Mouse (Mus musculus) 3T3-L1 (cell line): ENCODE data around the gene Cdkn2d.
A peak's percentile ranks its signal among the peaks of the same experiment; 100 is the strongest.
"Not testable (repeated sequence)": the region's sequence is repeated elsewhere in the genome, so short reads cannot be mapped to it uniquely, and the experiment has no call there.

ENCODE experiments used
- DNase-seq: peaks from one replicate; pipeline ENCODE4 v3.0.0-alpha.2; 2015; ENCODE audit warnings: low read depth, low spot score

Cdkn2d gene

DNA sequence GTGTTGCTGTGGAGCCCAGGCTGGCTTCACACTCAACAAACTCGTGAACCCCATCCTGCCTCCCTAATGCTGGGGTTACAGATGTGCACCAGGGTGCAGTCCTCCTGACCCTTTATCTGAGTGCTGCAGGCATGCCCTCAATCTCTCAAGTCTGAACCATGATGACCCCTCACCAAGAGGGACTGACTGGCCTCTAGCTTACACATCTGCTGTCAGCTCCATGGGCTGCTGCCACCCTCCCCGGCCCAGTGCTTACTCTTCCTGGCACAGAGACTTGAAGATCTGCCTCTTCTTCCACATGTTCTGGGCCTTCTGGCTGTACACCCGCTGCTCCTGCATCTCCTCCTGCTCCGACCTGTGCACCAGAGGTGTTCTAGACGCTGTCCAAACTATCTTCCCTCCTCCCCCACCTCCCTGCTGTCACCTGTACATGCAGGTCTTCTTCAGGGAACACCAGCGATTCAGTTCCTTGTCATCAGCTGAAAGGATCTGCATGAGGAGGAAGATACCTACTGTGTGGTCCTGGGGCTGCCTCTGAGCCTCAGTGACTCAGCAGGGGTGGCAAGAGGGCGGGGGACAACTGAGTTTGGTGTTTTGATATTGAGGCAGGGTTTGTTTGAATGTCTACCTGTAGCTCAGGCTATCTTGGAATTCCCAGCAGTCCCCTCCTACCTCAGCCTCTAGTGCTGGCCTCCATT, 16.0 kb downstream of the Cdkn2d start:
- no peak for DNase-seq

DNA sequence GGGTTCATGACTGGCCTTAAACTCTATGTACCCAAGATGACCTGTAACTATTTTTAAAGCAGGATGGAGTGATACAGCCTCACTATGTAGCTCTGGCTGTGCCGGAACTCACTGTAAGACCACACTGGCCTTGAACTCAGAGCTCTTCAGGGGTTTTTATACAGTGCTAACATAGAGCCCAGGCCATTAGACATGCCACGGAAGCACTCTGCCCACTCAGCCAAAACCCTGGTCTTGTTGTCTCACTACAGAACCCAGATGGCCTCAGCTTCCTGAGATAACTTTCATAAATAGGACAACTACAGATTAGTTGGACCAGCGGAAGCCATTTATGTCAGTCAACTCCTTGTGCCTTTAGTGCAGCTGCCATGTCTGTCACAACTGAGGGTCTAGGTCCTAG, 16.9 kb downstream of the Cdkn2d start:
- DNase-seq: no peak

DNA sequence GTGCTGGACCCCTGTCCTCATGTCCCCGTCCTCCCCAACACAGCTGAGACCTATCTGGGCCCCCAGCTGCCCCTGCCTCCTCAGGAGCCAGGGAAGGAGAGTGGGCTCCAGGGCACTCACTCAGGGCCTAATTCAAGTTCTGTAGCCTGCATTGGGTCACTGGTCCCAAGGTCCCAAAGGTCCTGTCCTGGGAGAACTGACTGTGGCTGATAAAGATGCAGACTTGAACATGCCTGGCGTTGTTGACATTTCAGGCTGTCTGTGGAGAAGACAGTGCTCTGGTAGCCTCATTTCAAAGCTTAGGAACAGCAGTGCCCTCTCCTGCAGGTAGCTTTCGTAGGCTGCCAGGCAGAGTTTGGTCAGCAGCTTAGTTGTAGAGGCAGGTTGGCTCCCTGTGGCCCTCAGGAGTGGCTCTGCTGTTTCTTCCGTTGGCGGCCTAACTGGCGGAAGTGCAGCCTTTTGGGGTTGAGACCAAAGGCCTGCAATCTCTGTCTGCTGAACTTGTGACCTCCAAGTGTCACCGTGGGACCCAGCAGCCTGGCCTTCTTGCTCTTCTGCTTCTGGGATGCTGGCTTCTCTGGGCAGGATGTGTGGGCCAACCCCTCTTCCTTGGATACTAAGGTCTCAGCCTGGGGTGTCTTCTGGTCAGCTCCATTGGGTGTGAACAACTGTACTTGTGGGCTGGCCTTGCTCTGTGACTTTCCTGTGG, 17.5 kb downstream of the Cdkn2d start:
- no peak for DNase-seq

DNA sequence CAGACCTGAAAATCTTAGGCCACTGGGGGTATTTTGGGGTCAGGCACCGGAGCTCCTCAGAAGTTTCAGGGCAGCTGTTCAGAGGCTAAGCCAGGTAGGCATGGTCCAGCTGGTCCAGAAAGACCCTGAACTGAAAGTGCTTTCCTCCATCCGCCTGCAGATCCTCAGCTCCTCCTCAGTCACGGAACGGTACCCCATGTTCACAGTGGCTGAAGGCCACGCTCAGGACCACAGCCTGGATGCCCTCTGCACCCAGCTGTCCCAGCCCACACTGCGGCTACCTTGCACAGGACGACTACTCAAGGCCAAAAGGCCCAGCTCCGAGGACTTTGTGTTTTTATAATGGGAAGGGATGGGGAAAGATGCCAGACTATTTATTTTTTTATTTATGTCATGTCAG, 18.1 kb downstream of the Cdkn2d start:
- DNase-seq: no peak

DNA sequence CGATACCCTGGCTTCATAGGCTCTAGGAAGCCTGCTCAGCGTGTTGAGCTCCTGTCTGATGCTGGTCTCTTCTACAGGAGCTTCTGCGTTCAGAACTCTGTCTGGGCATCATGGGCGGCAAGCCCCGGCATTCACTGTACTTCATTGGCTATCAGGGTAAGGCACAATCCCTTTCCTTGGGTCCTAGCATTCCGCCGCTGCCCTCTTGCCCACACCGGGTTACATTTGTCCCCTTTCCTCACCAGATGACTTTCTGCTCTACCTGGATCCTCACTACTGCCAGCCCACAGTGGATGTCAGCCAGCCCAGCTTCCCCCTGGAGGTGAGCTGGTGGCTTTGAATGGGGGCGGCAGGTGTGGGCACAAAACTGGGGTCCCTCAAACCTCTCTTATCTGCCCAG, 18.8 kb downstream of the Cdkn2d start:
- DNase-seq: no peak

DNA sequence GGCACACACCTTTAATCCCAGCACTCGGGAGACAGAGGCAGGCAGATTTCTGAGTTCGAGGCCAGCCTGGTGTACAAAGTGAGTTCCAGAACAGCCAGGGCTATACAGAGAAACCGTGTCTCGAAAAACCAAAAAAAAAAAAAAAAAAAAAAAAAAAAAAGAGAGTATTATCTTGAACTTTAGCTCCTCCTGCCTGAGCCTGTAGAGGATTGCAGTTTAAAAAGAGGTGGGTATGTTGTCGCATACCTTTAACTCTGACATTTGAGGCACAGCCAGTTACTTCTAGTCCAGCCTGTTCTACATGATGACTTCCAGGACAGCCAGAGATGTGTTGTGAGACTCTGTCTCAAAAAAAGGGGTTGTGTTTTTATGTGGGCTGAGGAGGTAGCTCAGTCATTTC, 21.6 kb downstream of the Cdkn2d start:
- not testable (repeated sequence) for DNase-seq

DNA sequence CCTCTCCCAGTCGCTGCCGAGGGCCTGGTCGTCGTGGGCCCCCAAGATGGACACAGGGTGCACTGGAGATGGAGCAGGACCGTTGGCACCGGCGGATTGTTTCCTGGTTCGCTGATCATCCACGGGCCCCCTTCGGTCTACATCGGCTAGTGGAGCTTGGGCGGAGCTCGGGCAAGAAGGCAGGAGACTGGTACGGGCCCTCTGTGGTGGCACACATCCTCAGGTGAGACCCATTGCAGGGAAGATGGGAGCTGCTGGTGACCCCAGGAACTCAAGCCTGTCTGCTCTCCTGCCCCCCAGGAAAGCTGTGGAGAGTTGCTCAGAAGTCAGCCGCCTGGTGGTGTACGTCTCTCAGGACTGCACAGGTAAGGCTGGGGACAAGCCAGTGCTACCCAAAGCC, 22.9 kb downstream of the Cdkn2d start:
- DNase-seq: no peak

DNA sequence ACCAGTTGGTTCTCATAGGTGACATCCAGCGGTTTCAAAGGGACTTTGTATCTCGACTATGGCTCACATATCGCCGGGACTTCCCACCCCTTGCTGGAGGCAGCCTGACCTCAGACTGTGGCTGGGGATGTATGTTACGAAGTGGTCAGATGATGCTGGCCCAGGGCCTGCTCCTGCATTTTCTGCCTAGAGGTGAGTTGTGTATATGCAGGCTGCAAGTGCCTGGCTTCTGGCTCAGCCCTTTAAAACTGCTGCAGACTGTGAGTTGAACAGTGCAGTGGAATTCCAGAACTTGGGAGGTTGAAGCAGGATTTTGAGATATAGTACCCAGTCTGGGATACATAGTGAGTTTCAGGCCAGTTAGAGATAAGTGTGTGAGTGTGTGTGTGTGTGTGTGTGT, 24.3 kb downstream of the Cdkn2d start:
- peak; percentile 53 for DNase-seq

DNA sequence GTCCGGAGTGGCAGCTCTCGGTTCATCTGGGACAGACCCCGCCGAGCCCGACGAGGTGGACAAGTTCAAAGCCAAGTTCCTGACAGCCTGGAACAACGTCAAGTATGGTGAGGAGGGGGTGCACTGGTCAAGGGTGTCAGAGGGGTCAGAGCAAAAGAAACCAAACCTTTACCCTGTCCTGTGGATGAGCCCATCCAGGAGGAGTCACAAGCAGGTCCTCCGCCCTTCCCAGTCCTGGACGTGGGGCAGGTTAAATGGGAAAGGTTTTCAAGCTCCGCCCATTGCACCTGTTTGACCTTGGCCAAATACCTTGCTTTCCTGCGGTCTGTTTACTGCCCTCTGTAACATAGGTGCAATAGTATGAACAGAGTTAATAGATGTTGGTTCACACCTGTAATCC, 25.6 kb downstream of the Cdkn2d start:
- peak; percentile 13 for DNase-seq

DNA sequence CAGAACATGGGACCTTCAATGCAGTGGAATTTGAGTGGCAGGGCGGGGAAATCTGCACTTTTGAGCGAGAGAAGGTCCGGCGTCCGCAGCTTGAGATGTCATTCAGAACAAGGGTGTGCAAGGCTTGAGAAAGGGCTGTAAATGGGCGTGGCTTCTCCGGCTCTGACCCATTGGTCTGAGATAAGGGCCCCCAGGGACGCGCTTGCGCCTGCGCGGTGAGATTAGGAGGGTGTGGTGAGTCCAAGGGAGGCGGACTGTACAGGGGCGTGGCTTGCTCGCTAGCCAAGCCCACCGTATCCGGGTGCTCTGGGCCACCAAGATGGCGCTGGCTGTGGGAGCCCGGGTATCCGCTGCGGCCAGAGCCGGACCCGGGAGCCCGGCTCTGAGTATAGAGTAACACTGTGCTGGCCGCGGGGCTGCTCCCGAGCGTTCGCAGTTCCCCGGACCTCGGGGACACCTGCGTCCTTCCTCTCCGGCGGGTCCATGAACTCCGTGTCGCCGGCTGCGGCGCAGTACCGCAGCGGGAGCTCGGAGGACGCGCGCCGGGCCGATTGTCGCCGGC, 26.1 kb downstream of the Cdkn2d start, which contains the start of gene Atg4d:
Atg4d (plus strand) TSS at position 294 of the 562 bp plus-strand sequence.
- peak; percentile 99 for DNase-seq

DNA sequence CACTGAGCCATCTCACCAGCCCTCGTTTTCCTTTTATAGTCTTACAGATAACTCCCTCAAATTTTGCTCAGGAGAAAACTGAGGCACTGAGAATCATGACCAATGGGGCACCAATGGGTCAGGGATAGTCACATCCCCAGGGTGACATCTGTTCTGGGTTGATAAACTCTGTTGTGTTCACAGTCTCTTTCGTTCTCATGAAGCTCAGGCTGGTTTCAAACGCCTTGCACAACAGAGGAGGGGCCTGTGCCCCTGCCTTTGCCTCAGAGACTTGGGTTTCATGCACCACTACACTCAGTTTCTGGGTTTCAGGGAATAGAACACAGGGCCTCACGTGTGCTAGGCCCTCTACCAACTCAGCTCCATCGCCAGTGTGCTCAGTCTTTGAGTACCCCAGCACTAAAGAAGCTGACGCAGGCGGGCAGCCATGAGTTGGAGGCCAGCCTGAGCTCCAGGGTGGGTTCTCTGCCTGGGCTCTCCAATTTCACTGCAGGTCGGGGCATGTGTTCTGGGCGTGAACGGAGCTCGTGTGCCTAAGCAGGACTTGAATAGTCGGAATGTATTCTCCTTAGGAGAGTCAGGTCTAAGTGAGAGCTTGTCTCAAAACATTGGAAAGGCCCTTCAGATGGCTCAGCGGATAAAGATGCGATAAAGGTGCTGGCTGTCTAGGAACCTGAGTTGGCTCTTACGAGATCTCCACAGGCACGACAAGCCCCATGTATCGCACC, 26.8 kb downstream of the Cdkn2d start:
- DNase-seq: peak; percentile 10

DNA sequence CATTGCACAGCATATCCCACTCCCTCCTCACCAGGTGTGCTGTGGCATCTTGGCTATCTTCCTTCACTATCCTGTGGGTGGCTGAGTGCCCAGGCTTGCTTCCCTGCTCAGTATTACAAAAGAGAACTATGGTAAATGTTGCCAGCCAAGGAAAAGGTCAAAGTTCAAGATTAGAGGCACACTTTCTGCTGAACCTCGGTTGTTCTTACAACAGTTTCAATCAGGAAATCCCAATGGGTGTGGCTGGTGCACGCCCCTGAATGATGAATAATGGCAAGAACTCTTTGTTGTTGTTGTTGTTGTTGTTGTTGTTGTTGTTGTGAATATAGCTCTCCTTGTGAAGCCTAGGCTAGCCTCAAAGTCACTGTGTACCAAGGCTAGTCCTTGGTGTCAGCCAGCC, 29.4 kb downstream of the Cdkn2d start:
- DNase-seq: peak; percentile 26

DNA sequence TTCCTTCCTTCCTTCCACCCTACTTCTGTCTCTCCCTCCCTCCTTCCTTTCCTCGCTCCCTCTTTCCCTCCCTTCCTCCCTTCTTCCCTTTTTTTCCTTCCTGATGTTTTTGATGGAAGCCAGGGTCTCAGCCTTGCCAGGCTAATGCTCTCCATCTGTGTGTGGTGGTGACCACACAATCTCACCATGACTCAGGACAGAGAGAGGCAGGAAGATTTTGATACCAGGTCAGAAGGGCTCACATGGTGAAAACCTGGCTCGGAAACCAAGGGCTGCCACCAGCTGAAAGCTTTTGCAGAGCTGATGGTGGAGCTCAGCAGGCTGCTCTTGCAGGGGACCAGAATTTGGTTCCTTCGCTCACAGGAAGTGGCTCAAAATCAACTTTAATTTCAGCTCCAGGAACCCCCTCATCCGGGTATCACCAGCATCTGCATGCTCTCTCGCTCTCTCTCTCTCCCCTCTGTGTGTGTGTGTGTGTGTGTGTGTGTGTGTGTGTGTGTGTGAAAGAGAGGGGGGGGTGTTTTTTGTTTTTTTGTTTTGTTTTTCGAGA, 30.6 kb downstream of the Cdkn2d start:
- peak; percentile 84 for DNase-seq

DNA sequence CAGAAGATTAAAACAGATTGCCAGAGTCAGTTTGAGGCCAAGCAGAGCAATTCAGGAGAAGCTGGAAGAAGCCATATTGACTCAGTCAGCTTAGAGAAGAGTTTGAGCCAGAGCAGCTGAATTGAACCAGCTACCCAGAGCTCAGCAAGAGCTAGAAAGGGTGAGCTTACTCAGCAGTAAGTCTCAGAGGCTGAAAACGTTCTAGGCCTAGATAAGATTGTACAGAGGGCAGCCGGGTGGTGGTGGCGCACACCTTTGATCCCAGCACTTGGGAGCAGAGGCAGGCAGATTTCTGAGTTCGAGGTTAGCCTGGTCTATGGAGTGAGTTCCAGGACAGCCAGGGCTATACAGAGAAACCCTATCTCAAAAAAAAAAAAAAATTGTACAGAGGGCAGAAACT, 34.9 kb downstream of the Cdkn2d start:
- DNase-seq: not testable (repeated sequence)

DNA sequence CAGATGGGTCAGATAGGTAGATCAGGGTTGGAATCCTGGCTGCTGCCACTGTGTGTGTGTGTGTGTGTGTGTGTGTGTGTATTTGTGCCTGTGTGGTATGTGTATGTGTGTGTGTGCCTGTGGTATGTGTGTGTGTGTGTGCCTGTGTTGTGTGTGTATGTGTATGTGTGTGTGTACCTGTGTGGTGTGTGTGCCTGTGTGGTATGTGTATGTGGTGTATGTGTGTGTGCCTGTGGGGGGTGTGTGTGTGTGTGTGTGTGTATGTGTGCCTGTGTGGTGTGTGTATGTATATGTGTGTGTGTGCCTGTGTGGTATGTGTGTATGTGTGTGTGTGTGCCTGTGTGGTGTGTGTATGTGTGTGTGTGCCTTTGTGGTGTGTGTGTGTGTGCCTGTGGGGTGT, 36.5 kb downstream of the Cdkn2d start:
- DNase-seq: no peak

DNA sequence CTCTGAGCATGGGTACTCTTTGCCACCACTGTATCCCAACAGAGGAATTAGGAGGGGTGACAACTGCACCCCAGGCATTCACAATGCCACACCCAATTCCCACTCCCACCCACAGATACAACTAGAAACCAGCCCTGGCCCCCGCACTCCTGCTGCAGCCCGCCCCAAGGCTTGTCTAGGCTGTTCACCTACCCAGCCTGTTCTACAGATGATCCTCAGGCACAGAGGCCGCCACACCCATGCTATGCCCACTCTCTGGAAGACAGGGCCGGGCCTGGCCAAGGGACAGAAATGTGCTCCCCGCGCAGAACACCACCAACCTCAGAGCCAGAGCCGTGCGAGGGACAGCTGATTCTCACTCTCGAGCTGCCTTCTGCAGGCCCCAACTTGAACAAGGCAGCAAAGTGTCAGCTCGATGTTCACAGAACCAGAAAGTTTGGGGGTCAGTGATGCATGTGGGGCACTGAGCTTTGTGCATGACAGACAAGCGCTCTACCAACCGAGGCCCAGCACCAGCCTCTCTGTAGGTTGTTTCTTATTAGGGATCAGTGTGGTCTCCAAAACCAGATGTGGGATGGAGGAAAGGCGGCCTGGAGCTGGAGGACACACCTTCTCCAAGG, 40.0 kb downstream of the Cdkn2d start:
- no peak for DNase-seq

DNA sequence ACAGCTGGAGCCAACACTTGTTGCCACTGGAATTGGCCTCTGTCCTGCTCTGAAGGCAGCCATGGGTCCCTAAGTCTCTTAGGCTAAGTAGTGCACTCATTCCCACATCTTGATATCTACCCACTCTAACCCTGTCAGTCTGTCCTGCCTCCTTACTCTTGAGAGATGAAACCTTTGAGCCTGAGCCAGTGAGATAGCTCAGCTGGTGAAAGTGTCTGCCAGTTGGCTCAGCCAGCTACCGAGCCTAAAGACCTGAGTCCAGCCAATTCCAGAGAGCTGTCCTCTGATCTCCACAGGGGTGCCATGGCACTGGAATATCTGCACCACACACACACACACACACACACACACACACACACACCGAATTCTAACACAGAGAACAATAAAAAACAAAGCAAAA, 40.7 kb downstream of the Cdkn2d start:
- no peak for DNase-seq

DNA sequence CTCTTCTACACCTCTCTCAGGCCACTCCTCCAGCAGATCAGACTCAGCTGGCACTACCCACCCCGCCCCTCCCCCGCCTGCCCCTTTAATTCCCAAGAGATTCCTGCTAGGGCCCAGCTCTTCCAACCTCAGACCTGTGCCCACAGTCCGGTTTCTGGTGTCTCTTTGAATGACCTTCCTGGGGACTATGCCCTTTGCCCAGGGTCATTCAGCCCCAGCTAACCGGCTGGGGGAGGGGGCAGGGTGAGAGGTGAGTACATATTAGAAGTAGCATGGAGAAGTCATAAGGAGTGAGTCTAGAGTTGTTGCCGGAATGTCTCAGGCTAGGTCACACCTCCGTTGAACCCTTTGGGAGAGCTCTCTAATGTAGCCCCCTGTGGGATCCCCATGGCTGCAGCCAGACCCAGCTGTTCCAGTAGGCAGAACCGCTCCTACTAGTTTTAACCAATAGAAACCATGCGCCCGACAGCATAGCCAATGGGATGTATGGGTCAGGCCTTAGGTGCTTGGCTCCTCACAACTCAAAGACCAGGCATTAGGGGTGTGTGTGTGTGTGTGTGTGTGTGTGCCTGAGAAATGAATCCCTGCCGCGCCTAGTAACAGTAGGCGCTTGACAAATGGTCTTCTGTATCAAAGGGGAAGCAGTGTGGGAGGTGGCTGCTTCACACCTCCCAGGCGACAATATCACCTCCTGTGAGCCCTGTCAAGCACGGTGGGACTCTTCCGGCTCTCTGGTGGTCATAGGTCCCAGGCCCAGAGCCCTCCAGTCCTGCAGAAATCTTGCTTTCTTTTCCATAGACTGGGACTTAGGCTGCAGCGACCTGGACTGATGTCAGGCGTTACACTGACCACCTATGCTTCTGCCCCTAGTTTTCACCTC, 41.3 kb downstream of the Cdkn2d start:
- no peak for DNase-seq

DNA sequence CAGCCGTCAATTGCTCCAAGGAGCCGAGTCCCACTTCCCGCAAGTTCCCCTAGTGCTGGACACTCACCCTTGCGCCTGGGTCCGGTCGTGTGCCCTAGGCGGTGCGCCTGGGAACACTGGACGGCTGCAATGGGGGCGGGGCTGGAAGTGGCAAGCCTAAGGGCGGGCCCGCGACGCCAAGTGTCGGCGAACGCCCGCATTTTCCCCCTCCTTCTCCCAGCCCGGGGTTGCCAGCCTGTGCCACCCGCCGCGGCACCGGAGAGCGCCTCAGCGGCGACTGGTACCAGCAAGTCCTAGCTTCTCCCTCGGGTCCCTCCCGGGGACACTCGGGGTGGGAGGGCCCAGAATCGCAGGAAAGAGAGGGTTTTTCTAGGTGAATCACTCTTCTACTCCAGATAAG, 42.9 kb downstream of the Cdkn2d start, which contains the start of gene S1pr5:
S1pr5 (minus strand) TSS at position 118 of the 400 bp plus-strand sequence.
- DNase-seq: no peak

DNA sequence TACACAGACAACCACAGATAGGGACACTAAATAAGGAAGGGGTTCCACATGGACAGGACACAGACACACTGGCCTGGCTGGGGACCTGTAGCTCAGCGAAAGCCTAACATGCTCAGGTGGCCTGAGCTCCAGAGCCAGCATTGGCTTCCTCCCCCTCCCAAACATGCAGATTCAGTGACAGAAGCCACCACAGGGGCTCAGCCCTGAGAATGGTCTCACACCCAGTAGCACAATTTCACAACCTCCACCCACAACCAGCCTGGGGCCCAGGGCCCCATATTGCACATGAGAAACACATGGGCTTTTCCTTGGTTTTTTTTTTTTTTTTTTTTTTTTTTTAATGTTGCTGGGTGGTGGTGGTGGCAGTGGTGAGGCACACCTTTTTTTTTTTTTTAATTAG, 44.9 kb downstream of the Cdkn2d start:
- DNase-seq: no peak

DNA sequence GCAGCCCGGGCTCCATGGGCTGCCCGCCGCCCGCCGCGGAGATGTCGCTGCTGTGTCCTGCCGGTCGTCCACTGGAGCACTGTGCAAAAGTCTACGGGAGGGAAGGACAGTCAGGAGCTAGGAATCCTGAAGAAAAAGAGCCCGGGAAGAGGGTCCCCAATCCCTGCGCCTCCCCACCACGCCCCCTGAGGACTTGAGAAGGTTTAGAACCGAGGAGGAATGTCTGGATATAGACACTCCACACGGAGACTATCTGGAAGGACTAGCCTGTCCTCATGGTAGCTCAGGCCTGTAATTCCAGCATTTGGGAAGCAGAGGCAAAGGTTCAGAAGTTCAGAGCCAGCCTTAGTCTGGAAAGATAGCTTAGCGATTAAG, 46.1 kb downstream of the Cdkn2d start:
- DNase-seq: no peak
